Mouse (Mus musculus): ENCODE results near the gene Spag5. TPM values are rescaled to one million over a fixed set of nuclear protein-coding genes. Genes with fewer than 3 reads are reported as not detected.
A peak's percentile ranks its signal among the peaks of the same experiment; 100 is the strongest.

The Spag5 gene
- polyA plus RNA-seq, 1 experiment: 91.6 TPM

DNA sequence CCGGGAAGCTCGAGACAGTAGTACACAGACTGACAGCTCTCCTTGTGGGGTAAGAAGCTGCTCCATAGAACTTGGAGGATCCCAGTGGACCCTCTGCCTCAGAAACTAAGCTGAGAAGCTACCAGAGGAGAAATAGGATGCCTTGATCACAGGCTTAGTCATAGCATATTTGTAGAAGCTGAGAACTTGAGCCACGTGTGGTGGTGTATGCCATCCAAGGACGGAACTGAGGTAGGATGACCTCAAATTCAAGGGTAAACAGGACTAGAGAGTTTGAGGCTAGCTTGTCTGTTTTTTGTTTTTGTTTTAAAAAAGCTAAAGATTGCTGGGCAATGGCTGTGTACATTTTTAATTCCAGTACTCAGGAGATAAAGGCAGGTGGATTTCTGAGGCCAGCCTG is 3.9 kb downstream of the Spag5 start:
- Histone ChIP-seq H3K4me1 (ENCODE audit: control insufficient read depth, insufficient read depth, low read length) (no peaks in the 10 kb centered on the region; the same call in 1 of the 2 replicates), H3K27ac (ENCODE audit: control insufficient read depth, insufficient read depth, low read depth, low read length, poor library complexity) (no peak overlapping the region), H3K4me3 (replicated peaks; ENCODE audit: control insufficient read depth, low read depth, low read length) (no peak overlapping the region)
- WGBS: 86% methylated on average over 4 of the region's 4 CpGs
- TF ChIP-seq CTCF (IDR thresholded peaks at IDR 0.05; ENCODE audit: control insufficient read depth, insufficient read depth, low read length) (no peak), POLR2A (IDR thresholded peaks at IDR 0.05; ENCODE audit: borderline replicate concordance, control insufficient read depth, low read depth, low read length) (no peak)

DNA sequence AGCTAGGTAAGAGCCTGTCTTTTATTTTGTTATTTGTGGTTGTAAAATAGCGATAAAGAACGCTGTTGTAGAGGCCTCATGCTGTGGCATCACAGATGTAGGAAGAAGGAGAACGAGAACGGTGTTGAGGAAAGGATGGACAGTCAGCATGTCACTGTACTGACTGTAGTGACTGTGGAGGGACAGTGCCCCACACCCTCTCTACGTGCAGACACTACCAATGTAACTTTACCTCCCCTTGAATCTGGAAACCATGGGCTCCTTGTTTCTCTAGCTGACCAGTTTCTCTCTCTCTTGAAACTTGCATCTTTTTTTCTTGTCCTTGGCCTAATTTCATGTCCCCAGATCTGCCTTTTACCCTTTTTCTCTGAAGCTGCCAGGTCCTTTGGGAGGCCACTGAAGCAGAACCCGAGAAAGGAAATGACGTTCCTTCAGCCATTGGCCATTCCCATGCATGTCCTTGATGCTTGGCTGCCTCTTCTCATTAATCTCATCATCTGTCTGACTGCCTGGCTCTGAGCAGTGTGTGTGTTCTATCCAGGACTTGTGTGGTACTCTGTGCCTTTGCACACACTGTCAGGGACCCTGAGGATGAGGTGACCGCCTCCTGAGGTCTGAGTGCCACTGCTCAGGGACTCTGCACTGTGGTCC is 9.7 kb downstream of the Spag5 start:
- Histone ChIP-seq H3K4me3 (replicated peaks; ENCODE audit: control insufficient read depth, low read depth, low read length) (no peak overlapping the region), H3K27ac (ENCODE audit: control insufficient read depth, insufficient read depth, low read depth, low read length, poor library complexity) (no peak overlapping the region), H3K4me1 (ENCODE audit: control insufficient read depth, insufficient read depth, low read length) (no peaks in the 10 kb centered on the region)
- TF ChIP-seq CTCF (IDR thresholded peaks at IDR 0.05; ENCODE audit: control insufficient read depth, insufficient read depth, low read length) (no peak), POLR2A (IDR thresholded peaks at IDR 0.05; ENCODE audit: borderline replicate concordance, control insufficient read depth, low read depth, low read length) (no peak)
- WGBS: 94% methylated on average over 8 of the region's 8 CpGs

DNA sequence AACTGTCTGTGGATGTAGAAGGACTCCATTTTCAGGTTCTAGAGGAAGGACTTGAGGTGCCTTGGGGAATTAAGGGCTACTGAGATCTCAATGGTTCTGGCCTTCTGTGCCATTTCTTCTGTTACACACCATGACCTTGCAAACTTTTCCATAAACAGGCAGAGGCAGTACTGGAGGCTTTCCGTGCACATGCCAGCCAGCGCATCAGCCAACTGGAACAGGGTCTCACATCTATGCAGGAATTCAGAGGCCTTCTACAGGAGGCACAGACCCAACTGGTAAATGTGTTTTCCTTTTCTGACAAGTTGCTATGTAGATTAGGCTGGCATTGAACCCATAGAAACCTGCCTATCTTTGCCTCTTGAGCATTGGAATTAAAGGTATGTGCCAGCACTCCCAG is 12.3 kb downstream of the Spag5 start:
- WGBS: 99% methylated on average over 2 of the region's 2 CpGs
- H3K4me3 ChIP-seq (replicated peaks; ENCODE audit: control insufficient read depth, low read depth, low read length): no peak overlapping the region
- no peak overlapping the region for H3K27ac ChIP-seq (ENCODE audit: control insufficient read depth, insufficient read depth, low read depth, low read length, poor library complexity)
- no peaks in the 10 kb centered on the region for H3K4me1 ChIP-seq (ENCODE audit: control insufficient read depth, insufficient read depth, low read length)
- TF ChIP-seq CTCF (IDR thresholded peaks at IDR 0.05; ENCODE audit: control insufficient read depth, insufficient read depth, low read length): no peak
- no peak for TF ChIP-seq POLR2A (IDR thresholded peaks at IDR 0.05; ENCODE audit: borderline replicate concordance, control insufficient read depth, low read depth, low read length)

DNA sequence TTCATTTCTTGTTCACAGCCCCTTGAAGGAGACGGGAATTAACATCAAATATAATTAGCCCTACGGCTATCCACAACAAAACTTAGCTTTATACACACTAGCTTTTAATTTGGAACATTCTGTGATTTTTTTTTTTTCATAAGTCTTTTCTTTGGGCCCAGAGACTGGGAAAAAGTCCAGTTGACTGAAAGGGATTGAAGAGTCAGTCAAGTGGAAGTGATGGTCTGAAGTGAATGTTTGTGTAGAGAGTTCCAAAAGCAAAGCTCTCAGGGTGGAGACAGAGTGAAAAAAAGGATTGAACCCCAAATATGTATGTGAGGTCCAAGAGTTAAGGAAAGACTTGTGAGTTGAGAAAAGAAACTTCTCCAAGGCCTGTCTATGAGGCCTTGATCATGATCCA is 17.1 kb downstream of the Spag5 start:
- WGBS: 85% methylated on average over 2 of the region's 2 CpGs
- H3K4me3 ChIP-seq (replicated peaks; ENCODE audit: control insufficient read depth, low read depth, low read length): no peak overlapping the region
- no peak for TF ChIP-seq POLR2A (IDR thresholded peaks at IDR 0.05; ENCODE audit: borderline replicate concordance, control insufficient read depth, low read depth, low read length)
- TF ChIP-seq CTCF (IDR thresholded peaks at IDR 0.05; ENCODE audit: control insufficient read depth, insufficient read depth, low read length): no peak
- peaks cover 4% of the 10 kb centered on the region; the same call in 1 of the 2 replicates for H3K4me1 ChIP-seq (ENCODE audit: control insufficient read depth, insufficient read depth, low read length)
- H3K27ac ChIP-seq (ENCODE audit: control insufficient read depth, insufficient read depth, low read depth, low read length, poor library complexity): no peak overlapping the region

DNA sequence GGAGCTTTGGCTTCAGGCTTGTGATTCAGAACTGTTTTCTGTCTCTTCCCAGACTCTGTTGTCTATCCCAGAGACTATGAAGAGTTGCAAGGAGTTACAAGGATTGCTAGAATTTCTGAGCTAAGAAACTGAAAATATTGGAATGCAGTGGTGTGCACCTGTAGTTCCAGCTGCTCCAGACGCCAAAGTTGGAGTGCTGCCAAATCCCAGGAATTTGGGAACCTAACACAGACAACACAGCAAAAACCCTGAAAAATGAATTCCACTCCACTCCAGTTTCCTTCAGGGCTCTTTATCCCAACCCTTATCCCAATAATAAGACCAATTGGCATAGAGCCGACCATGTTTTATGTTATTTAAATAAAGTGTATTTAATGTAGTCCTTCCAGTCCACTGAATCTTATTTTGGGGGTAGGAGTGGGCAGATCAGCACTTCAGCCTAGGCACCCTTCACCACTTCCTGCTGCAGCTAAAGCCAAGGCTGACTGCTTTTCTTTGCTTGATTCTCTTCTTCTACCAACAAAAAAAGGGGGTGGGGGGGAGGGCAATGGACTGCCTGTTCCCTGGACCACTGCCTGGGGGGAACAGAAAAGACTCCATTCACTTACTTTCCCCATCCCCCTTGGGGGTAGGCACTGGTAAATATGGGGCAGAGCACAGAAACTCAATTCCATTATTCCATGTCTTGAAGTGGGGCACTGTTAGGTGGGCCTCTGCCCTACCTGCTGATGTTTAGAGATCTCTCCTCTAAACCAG is 20.9 kb downstream of the Spag5 start:
- TF ChIP-seq POLR2A (IDR thresholded peaks at IDR 0.05; ENCODE audit: borderline replicate concordance, control insufficient read depth, low read depth, low read length) (no peak), CTCF (IDR thresholded peaks at IDR 0.05; ENCODE audit: control insufficient read depth, insufficient read depth, low read length) (no peak)
- 76% methylated on average over 2 of the region's 2 CpGs for WGBS
- Histone ChIP-seq H3K4me1 (ENCODE audit: control insufficient read depth, insufficient read depth, low read length) (peaks cover 4% of the 10 kb centered on the region; the same call in 1 of the 2 replicates), H3K27ac (ENCODE audit: control insufficient read depth, insufficient read depth, low read depth, low read length, poor library complexity) (no peak overlapping the region), H3K4me3 (replicated peaks; ENCODE audit: control insufficient read depth, low read depth, low read length) (no peak overlapping the region)

DNA sequence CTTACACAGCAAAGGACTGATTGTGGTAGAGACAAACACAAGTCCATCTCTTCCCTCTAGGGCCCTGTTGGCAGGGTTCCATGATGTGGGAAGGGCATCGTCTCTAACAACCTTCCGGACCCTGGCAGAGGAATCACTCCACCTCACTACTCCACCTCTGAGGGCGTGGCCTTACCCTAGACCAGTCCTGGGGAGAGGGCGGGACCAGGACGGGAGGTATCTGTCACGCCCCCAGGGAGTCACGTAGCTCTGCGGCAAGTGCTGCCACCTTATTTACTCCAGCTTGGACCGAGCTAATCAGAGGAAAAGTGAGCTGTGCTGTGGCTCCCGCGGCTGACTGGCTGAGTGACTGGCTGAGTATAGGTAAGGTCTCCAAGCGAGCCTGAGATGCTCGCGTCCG is 21.5 kb downstream of the Spag5 start, which contains the start of gene Aldoc:
Aldoc (plus strand) TSS at position 109 of the 400 bp plus-strand sequence.
- 6% methylated on average over 15 of the region's 15 CpGs for WGBS
- Histone ChIP-seq H3K27ac (ENCODE audit: control insufficient read depth, insufficient read depth, low read depth, low read length, poor library complexity) (no peak within 1 kb of the TSS), H3K4me1 (ENCODE audit: control insufficient read depth, insufficient read depth, low read length) (peaks cover 4% of the 10 kb centered on the region; the same call in 1 of the 2 replicates), H3K4me3 (replicated peaks; ENCODE audit: control insufficient read depth, low read depth, low read length) (peak within 1 kb of the TSS; percentile 15)
- TF ChIP-seq CTCF (IDR thresholded peaks at IDR 0.05; ENCODE audit: control insufficient read depth, insufficient read depth, low read length): no peak
- TF ChIP-seq POLR2A (IDR thresholded peaks at IDR 0.05; ENCODE audit: borderline replicate concordance, control insufficient read depth, low read depth, low read length): no peak

DNA sequence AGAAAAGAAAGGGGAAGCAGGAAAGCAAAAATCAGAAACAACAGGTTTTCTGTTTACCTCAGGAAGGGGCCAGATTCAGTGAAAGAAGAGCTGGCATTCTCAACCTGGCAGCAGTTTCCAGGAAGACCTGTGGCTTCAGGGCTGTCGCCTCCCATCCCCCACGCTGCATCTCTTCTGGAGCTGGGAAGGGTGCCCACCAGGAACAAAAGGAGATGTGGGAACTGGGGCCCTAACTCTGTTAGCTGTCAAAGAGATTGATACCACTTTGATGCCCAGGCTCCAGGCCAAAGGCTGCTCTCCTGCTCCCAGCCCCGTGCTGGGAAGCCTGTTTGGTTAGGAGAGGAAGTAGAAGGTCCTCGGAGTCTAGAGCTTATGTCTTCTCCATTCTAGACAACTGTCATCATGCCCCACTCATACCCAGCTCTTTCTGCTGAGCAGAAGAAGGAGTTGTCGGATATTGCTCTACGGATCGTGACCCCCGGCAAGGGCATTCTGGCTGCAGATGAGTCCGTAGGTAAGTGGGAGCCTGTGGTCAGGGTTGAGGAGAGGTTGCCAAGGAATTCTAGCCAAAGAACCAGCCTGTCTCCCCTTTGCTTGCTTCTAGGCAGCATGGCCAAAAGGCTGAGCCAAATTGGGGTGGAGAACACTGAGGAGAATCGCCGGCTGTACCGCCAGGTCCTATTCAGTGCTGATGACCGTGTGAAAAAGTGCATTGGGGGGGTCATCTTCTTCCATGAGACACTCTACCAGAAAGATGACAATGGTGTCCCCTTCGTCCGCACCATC is 22.9 kb downstream of the Spag5 start:
- no peak overlapping the region for H3K27ac ChIP-seq (ENCODE audit: control insufficient read depth, insufficient read depth, low read depth, low read length, poor library complexity)
- TF ChIP-seq POLR2A (IDR thresholded peaks at IDR 0.05; ENCODE audit: borderline replicate concordance, control insufficient read depth, low read depth, low read length) (no peak), CTCF (IDR thresholded peaks at IDR 0.05; ENCODE audit: control insufficient read depth, insufficient read depth, low read length) (no peak)
- peaks cover 4% of the 10 kb centered on the region; the same call in 1 of the 2 replicates for H3K4me1 ChIP-seq (ENCODE audit: control insufficient read depth, insufficient read depth, low read length)
- WGBS: 82% methylated on average over 15 of the region's 15 CpGs
- no peak overlapping the region for H3K4me3 ChIP-seq (replicated peaks; ENCODE audit: control insufficient read depth, low read depth, low read length)

DNA sequence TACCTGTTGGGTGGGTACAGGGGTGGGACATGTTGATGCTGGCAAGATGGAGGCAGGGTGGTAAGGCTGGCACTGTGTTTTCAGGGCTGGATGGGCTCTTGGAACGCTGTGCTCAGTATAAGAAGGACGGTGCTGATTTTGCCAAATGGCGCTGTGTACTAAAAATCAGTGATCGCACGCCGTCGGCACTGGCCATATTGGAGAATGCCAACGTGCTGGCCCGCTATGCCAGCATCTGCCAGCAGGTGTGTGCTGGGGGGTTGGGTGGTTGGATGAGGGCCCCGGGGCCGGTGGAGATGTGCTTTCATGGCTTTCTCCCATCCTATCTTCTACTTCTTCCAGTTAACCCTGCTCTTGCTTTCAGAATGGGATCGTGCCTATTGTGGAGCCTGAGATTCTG is 23.6 kb downstream of the Spag5 start:
- Histone ChIP-seq H3K4me3 (replicated peaks; ENCODE audit: control insufficient read depth, low read depth, low read length) (no peak overlapping the region), H3K4me1 (ENCODE audit: control insufficient read depth, insufficient read depth, low read length) (peaks cover 4% of the 10 kb centered on the region; the same call in 1 of the 2 replicates), H3K27ac (ENCODE audit: control insufficient read depth, insufficient read depth, low read depth, low read length, poor library complexity) (no peak overlapping the region)
- WGBS: 93% methylated on average over 12 of the region's 12 CpGs
- TF ChIP-seq POLR2A (IDR thresholded peaks at IDR 0.05; ENCODE audit: borderline replicate concordance, control insufficient read depth, low read depth, low read length) (no peak), CTCF (IDR thresholded peaks at IDR 0.05; ENCODE audit: control insufficient read depth, insufficient read depth, low read length) (no peak)
